Mouse (Mus musculus): ENCODE data around the gene Ptgds.
A peak's percentile ranks its signal among the peaks of the same experiment; 100 is the strongest.

The Ptgds gene

DNA sequence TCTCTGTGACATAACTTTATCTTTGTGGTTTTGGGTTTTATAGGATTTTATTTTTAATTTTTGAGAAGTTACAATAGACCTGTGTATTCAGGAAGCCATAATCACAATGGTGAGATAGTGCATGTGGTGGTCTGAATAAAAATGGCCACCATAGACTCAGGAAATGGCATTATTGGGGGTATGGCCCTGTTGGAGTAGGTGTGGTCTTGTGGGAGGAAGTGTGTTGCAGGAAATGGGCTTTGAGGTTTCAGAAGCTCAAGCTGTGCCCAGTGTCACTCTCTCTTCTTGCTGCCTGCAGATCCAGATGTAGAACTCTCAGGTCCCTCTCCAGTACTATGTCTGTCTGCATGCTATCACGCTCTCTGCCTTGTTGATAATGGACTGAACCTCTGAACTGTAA is 10.7 kb upstream of the Ptgds start:
- no peak for DNase-seq (ENCODE audit: low spot score in 2 of 2)

DNA sequence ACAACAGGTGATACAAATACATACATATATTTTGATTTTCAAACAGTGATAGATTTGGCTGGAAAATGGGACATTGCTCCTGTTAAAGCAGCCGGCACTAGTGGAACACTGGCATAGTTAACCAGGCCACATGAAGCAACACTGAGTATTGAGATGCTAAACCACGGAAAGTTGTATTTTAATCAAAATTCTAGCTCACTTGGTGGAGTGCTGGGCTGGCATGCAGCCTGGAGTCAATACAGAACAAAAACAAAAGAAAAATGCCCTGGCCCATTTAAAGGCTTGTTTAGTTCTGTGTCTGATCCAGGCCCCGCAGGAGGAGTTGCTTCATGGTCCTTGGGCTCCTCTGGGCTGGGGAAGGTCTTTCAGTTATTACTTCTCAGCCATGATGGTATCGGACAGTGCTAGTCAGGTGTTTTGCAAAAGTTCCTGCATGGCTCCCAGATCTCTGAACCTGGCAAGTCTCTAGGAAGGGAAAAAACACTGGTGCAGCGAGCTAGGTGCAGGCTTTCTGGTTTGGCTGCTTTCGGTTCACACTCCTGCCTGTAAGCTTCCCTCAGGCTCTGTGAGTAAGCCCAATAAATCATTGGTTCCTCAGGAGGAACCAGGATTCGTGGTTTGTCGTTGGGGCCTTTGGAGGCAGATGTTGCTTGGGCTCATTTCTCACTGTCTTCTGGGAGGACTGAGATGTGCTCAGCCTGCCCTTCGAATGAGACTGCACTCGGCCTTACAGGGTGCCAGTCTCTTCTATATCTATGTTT is 9.9 kb upstream of the Ptgds start:
- no peak for DNase-seq (ENCODE audit: low spot score in 2 of 2)

DNA sequence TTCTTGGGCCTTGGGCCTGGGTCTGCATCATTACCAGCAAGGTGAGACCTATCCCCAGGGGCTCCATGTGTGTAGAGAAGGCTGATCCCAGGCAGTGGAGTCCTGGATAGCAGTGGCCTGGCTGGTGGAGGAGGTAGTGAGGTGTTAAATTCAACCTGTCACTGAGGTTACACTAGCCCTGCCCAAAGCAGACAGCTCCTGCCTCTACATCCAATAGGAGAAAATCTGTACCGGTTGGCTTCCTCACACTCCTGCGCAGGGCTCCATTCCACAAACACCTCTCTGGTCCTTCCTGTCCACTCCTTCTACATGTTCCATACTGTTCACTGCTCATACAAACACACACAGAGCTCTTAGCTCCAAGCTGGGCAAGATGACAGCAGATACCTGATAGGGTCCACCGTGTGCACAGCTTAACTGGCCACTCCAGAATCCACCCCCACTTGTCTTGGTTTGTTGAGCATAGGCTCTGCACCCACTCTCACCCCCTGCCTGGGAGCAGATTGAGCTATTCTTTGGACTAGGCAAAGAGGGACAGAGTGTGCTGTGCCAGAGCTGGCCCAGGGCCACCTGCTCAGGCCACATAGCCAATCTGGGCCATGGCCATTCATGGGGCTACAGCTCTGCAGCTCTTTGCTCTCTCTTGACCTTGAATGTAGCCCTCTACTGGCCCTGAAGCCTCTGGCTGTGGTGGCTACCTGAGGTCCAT is 8.3 kb upstream of the Ptgds start:
- no peak for DNase-seq (ENCODE audit: low spot score in 2 of 2)

DNA sequence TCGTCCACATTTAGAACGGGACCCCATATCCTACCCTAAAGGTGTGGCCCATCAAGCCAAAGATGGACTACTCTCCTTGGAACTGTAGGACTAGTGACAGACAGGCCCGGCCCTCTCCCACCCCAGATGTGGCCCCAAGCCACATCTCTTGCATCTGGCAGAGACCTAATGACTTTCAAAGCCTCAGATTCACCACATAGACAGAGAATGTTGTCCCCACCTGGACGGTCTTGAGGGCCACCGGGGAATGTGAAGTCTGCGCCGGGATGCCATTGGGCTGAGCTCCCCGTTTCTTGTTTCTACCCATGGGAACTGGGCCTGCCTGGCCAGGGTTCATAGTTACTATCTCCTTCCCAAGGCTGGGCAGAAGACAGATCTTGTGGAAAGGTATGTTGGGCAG is 7.7 kb upstream of the Ptgds start:
- DNase-seq (ENCODE audit: low spot score in 2 of 2), result no peak

DNA sequence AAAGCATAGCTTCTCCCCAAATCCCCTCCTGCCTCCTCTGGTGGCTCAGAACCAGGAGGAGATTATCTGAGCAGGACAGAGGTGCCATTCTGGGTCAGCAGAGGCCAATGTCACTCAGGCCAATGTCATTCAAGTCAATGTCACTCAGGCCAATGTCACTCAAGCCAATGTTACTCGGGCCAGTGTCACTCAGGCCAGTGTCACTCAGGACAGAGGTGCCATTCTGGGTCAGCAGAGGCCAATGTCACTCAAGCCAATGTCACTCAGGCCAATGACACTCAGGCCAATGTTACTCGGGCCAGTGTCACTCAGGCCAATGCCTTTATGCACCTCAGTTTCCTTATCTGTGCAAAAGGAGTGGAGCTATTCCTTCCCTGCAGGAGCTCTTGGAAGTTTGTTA is 2.7 kb upstream of the Ptgds start:
- no peak for DNase-seq (ENCODE audit: low spot score in 2 of 2)

DNA sequence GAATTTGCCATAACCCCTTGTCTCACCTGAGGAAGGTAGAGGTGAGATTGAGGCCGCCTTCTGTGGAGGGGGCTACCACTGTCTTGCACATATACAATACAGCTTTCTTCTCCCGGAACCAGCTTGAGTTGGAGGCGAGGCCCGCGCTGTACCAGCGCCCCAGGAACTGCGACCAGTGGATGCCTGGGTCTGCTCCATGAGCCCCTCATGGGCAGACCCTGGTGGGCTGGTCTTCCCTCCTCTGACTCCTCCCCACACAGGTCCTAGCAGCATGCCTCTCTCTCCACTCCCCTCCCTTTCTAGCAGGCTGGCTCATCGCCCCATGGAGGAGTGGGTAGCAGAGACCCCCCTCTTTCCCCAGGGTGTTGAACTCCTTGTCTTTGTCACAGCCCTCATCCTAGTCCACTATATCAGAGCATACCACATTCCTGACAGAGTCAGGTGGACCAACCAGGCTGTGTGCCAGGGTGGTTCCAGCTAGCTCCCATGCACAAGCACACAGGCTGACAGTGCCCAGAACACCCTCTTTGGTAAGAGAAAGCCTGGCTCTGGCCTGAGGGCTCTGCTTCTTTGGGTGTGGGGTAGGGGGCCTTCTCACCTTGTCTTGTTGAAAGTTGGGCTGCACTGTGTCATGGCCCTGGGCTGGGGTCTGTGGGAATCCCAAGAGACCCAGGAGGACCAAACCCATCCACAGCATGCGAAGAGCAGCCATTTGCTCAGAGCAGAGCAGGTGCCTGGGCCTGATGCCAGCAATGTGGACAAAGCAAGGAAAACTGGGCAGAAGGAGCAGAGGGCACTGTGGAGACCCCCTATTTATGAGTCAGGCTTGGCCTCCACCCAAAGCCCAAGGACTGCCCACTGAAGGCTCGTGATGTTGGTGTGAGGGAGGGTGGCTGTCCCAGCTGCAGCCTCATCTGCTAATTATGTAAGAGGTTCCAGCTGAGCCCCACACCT is 607 bp downstream of the Ptgds start:
- DNase-seq (ENCODE audit: low spot score in 2 of 2), result no peak

DNA sequence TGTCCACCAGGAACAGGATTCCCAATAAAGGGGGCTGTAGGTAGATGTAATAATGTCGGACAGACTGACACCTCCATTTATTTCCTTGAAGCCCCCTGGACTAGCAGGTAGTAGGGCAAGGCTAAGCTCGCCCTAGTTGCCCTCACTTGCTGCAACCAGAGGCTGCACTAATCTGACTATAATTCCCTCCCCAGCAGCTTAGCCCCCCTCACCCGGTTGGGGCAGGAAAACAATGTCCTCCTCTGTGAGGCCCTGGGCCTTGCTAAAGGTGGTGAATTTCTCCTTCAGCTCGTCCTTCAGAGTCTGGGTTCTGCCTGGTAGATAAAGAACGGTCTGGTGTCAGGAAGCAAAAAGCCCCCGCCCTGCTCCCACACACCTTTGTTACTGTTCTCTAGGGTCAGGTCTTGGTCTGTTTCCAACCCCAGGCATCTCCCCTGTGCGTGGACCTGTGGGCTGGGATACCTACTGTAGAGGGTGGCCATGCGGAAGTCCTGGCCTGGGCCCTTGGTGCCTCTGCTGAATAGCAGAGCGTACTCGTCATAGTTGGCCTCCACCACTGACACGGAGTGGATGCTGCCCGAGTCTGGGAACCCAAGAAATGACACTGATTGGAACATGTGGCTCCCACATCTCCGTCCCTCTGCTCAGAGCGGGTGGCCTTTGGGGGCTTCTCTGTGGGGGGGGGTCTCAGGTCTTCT is 2.1 kb downstream of the Ptgds start:
- DNase-seq (ENCODE audit: low spot score in 2 of 2), result no peak

DNA sequence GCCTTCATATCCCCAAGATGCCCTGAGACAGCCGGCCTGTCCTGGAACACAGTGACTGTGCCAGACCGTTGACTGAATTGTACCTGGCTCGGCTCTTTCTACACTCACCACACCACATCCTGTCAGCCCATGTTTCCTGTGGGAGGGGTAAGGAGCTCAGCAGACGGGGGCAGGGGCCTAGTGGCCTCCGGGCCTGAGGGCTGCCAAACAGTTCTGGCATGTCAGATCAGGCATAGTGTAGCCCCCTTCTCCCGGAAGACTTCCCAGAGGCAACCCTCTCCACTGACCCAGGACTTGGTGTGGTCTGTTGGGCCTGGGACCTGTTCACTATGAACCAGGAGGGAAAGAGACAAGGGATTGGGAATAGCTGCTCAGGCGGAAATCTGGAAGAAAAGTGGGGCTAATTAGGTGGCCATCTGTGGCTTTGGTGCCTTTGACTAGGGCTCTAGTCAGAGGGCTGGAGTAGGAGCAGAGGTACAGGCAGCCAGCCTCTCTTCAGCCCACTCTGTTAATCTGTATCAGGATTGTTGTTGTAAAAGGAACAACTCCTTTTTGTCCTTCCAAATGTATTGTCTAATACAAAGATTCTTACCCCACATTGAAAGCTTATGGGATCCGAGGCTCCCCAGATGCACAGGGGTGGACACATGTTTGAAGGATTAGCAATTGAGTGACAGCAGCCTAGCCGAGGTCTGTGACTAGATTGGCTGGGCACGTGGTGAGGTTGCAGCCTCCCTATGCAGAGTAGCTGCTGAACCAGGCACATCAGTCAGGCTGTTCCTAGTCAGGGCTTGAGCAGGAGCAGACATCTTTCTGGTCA is 3.8 kb downstream of the Ptgds start:
- peak; percentile 30 to 51 for DNase-seq (ENCODE audit: low spot score in 2 of 2)

DNA sequence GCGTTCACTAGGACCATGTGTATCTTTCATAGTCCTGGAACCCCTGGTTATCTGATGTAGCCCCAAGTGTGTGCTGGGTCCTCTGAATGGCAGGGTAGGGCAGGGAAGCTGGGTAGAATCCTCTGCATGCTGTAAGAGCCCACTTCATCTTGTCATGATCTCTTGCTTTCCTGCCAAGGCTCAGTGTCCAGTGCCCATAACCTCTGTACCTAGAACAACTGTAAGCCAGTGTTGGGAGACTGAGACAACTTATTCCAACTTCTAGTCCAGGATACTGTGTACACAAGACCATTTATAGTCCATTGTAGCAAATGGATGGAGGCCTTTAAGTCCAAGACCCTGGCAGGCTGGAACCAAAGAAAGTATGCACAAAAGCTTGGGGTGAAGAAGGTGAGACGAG is 4.6 kb downstream of the Ptgds start:
- no peak for DNase-seq (ENCODE audit: low spot score in 2 of 2)

DNA sequence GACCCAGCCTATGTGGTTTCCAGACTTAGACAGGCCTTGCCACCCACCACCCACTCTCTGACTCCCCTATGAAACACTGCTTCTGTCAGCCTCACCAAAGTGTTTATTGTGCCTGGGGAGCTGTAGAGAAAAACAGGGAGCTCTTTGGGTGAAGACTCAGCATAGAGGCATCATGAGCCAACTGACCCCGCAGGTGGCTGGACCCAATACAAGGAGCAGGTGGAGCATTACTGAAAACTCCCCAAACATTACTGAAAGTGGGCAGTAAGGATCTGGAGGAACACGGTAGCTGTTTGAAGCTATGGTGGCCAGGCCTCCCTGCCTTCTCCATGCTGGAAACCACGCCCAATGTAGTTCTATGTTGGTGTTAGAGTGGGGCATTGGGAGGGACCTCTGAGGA is 6.2 kb downstream of the Ptgds start:
- DNase-seq (ENCODE audit: low spot score in 2 of 2), result no peak

DNA sequence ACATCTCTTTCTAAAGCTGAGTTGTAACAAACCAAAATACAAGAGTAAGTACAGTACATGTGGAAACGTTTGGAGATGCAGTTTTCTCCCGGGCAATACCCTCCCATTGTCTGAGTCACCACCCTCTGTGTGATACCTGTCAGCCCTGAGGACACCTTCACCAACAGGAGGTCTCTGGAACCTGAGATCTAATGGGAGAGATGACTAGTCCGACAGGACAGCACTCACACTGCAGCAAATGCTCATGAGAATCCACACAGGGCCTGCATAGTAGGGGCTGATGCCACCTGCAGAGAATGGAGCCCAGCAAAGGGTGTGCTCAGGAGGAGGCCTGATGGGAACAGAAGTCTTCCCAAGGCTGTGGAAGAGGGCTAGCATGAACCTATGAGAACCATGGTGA is 8.4 kb downstream of the Ptgds start:
- no peak for DNase-seq (ENCODE audit: low spot score in 2 of 2)

DNA sequence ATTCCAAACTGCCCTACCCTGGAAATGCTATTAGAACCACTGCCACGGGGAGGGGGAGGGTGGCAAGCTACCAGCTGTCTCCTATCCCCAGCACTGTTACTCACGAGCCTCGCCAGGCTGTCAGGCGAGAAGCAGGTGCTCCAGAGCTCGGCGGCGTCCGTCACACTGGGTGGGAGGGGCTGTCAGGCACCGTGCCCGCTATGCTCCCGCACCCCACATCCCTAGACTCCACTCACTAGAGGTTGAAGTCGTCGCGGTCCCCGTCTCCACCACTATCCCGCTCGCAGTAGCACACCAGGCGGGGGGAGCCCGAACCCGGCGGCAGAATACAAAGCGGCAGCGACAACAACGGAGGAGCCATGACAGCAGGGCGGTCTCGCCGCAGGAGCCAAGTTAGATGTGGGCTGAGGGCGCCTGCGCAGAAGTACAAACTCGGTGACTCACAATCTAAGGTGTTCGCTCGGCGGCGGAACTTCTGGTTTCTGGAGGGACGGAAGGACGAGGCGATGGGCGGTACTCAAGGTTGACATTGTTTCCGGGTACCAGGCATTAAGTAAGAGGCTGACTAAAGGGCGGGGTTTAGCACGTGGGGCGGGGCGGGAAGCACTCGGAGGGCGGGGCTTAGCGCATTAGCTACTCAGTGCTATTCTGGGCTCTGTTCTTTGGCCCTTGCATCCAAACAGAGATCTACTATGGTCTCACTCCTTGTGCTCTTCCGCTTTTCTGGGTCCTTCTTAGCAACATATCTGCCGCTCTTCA is 9.1 kb downstream of the Ptgds start, which contains the start of gene Paxx:
Paxx (minus strand) TSS at position 544 of the 759 bp plus-strand sequence.
- peak; percentile 79 to 84 for DNase-seq (ENCODE audit: low spot score in 2 of 2)

DNA sequence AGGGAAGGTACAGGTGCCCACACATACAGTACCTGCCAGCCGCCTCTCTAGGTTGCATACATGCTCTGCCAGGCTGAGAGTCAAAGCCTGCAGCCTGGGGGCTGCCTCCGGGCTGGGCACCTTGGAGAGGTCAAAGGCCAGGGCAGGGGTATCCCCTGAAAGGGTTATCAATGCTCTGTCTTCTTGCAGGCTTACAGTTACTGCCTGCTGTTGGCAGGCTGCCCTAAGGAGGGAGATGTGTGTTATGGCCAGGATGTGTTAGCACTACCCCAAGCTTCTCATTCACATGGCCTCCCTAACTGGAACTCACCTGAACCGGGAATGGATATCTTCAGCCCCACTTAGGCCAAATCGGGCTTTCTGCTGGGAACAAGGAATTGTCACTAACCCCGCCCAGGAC is 9.7 kb downstream of the Ptgds start:
- no peak for DNase-seq (ENCODE audit: low spot score in 2 of 2)

DNA sequence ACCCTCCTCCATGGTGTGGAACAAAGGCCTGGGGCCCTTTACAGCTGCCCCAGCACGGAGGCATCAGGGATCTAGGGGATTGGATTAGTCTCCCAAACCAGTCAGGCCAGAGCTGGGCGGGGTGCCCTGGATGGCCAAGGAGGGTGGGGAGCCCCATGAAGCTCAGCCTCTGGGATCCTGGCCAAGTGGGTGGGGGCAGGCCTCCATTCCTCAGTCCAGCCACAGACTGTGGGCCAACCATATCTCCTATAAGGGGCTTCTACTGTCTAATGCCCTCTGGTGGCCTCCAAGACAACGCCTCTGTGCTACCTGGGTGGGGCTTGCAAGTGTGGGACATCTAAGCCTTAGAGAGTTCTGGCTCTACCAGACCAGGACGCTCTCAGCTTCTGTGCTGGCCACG is 10.9 kb downstream of the Ptgds start:
- DNase-seq (ENCODE audit: low spot score in 2 of 2), result no peak

DNA sequence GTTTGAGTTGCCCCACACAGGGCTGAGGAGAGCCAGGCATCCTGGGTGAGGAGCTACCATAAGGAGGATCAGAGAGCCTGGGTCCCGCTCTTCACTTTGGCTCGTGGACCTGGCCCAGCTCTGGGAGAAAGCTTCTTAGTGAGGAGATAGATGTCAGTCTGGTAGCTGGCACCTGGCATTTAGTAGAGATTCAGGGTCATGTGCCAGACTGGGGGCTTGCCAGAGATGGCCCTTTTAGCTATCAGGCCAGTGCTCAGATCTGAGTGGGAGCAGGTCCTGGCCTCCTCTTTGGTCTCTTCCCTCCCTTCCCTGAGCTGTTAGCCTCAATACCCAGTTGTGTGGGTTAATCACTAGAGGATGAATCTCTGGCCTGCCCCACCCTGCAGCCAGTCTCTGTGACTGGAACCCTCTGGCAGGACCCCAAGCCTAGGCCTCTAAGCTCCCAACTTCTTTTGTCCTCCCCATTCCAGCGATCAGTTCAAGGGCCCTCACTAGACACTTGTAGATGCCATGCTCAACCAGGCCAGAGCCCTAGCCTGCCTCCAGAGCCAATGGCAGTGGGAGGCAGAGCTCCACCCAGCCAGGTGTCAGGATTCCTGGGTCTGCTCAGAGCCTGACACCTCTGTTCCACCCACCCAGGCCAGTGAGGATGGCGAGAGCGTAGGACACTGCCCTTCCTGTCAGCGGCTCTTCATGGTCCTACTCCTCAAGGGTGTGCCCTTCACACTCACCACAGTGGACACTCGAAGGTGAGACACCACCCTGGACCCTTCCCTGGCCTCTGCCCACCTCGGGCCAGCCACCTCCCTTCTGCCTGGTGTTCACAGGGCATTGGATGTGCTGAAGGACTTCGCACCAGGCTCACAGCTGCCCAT is 12.6 kb downstream of the Ptgds start:
- no peak for DNase-seq (ENCODE audit: low spot score in 2 of 2)

DNA sequence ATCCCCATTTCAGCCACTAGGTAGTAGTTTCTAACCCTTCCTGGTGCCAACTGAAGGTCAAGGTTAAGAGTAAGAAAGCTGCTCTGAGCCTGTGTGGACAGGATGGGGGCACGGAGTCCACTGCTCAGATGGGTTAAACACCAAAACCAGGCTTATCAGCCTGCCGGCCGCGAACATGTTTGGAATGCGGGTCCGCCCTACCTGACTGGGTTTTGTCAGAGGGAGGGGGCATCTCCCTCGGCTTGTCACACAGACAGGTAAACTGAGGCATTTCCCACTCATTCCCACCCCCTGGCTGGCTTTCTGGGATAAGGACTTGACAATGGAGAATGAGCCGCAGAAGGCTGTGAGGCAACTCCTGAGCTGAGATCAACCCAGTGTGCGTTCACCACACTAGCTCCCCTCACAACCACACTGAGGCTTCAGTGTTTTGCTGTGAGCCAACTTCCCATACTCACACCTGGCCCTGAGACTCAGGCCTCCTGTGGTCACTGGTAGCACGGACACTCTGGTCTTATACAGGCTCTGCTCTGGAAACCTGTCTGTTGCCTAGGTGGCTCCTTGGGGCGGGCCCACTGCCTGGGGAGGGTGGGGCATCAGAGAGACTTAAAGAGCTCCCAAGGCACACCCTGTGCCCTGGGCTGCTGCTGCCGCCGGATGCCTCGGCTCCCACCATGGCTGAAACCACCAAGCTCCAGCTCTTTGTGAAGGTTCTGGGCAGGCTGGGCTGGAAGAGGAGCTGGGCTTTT is 13.5 kb downstream of the Ptgds start, which contains the start of gene Clic3:
Clic3 (plus strand) TSS at position 634 of the 749 bp plus-strand sequence.
- no peak for DNase-seq (ENCODE audit: low spot score in 2 of 2)

DNA sequence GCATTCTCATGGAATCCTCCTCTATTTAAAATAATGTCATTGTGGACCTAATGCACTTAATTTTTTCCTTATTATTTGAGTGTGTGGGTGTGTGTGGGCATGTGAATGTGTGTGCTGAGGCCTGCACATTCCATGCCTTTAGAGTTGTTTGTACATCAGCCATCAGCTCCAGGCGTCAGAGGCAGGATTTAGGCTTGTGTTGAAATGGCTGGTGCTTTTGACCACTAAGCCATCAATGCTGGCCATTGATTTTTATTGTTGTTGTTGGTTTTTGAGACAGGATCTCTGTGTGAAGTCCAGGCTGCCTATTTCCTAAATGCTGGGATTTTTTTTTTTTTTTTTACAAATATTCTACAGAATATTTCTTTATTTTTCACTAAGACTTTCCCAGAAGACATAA is 16.9 kb downstream of the Ptgds start:
- no peak for DNase-seq (ENCODE audit: low spot score in 2 of 2)

Measured in spleen, postnatal 14 days (tissue).